Mouse (Mus musculus): ENCODE results near the gene Smg9. TPM values are rescaled to one million over a fixed set of nuclear protein-coding genes. Genes with fewer than 3 reads are reported as not detected.

The Smg9 gene
- total RNA-seq (2023), result 100 to 1,000 TPM; 117 to 120 TPM

GRCm38 (mm10) chr7:24399256-24400081 lies at the start of gene Smg9:
Gene Smg9 (plus strand): TSS chr7:24399619.

GRCm38 (mm10) chr7:24369731-24370541 lies 29.5 kb upstream of the Smg9 start, which contains the start of gene Kcnn4:
Gene Kcnn4 (plus strand): TSS chr7:24370263.

DNA sequence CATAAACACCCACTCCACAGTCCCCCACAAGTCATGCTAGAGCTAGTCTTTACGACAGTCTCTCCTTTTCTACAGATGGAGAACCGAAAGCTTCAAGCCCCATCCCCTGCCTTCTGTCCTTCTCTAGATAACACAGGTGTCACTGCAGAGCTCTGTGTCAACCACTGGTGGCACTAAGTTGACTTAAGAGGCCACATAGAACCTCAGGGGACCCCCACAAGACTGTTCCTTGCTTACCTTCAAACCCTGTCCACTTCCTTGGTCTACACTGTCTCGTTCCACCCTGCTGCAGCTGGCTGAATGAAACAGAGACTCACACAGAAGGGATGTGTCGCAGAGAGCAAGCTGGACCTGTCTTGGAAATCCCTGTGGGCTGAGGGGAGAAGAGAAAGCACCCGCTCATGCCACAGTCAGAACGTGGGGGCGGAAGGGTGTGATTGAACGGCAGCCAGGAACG lies 52.5 kb downstream of the Smg9 start, which contains the start of gene Irgc1:
TSS of gene Irgc1 (minus strand) at position 443 of the 457 bp plus-strand sequence.

DNA sequence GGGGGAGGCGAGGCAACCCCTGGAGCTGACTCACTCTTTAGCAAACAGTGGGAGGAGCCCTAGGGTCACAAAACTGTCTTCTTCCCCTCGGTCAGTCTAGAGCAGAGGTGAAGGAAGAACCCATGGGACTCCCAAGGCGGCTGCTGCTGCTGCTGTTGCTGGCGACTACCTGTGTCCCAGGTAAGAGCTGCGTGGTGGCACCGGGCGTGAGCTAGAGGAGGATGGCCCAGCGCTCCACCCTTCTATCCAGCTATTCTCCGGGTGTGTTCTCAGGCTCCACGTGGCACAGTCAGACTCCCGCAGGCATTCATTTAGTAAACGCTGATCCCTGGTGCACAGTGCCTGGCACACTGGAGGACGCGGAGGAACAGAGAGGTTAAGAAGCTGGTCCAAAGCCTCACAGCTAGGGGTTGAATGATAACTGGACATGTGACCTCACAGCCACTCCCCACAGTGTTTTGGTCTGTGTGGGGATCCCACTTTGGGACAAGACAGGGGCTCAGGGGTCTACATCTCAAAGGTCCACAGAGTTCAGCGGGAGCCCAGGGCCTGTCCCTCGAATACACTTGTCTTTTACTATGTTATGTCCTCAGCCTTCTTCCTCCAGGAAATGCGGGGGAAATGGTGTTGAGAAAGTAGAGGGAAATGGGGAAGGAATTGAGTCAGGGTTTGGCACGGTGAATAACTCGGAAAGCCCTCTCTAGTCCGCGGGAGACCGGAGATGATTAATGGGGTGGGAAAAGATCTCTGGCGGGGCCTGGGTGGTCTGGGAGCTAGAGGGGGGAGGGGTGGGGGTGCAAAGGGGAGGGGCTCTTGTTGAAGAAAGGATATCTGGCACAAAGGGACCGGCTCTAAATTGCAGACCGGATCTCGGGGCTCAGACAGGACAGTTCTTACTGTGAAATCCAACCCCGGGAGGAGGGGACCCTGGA lies 63.2 kb downstream of the Smg9 start, which contains the start of gene Plaur:
TSS of gene Plaur (plus strand) at position 97 of the 932 bp plus-strand sequence.

Other genes with a start within 250 kb of the Smg9 start
- under 1 TPM; 0.24 to 0.84 TPM for gene Zfp114, start 224.6 kb upstream of the Smg9 start, total RNA-seq (2023)
- gene Zfp111, start 188.2 kb upstream of the Smg9 start, total RNA-seq (2023), result under 1 TPM; 0.18 to 0.29 TPM
- 1 to 10 TPM; 4.1 to 6.1 TPM for gene Zfp109, start 162.1 kb upstream of the Smg9 start, total RNA-seq (2023)
- gene Zfp108, start 144.8 kb upstream of the Smg9 start, total RNA-seq (2023), result under 1 TPM; 0.55 to 0.59 TPM
- gene Zfp93, start 129.2 kb upstream of the Smg9 start, total RNA-seq (2023), result 1 to 10 TPM; 1.8 to 2.8 TPM
- gene Zfp61, start 98.4 kb upstream of the Smg9 start, total RNA-seq (2023), result 10 to 100 TPM; 13.8 to 15.5 TPM
- gene Zfp94, start 83.0 kb upstream of the Smg9 start, total RNA-seq (2023), result 1 to 10 TPM; 6.0 to 6.6 TPM
- gene Tescl, start 65.7 kb upstream of the Smg9 start, total RNA-seq (2023), result not detected
- gene Lypd5, start 50.4 kb upstream of the Smg9 start, total RNA-seq (2023), result not detected
- gene Kcnn4, start 29.4 kb upstream of the Smg9 start, total RNA-seq (2023), result 100 to 1,000 TPM; 172 to 196 TPM
- gene Irgc1, start 52.7 kb downstream of the Smg9 start, total RNA-seq (2023), result 10 to 100 TPM in 1 of 2 experiments, 1 to 10 TPM in 1; 5.4 to 11.9 TPM
- gene Plaur, start 62.9 kb downstream of the Smg9 start, total RNA-seq (2023), result 100 to 1,000 TPM; 116 to 136 TPM
- gene Cadm4, start 82.4 kb downstream of the Smg9 start, total RNA-seq (2023), result under 1 TPM in 1 of 2 experiments, not detected in 1; 0.26 TPM
- gene Zfp428, start 107.4 kb downstream of the Smg9 start, total RNA-seq (2023), result 1 to 10 TPM in 1 of 2 experiments, under 1 TPM in 1; 0.90 to 1.2 TPM
- gene AC161166.1, start 112.8 kb downstream of the Smg9 start, total RNA-seq (2023), result not detected
- gene Irgq, start 131.1 kb downstream of the Smg9 start, total RNA-seq (2023), result 10 to 100 TPM; 13.3 to 14.4 TPM
- not detected for gene Pinlyp, start 146.5 kb downstream of the Smg9 start, total RNA-seq (2023)
- gene Xrcc1, start 146.7 kb downstream of the Smg9 start, total RNA-seq (2023), result 10 to 100 TPM; 55.1 to 56.1 TPM
- 1 to 10 TPM; 4.1 to 7.9 TPM for gene Ethe1, start 187.9 kb downstream of the Smg9 start, total RNA-seq (2023)
- not detected for gene Zfp575, start 188.0 kb downstream of the Smg9 start, total RNA-seq (2023)
- 1 to 10 TPM; 7.5 to 9.4 TPM for gene Phldb3, start 211.1 kb downstream of the Smg9 start, total RNA-seq (2023)
- not detected for gene Lypd3, start 236.9 kb downstream of the Smg9 start, total RNA-seq (2023)